Mouse (Mus musculus) lung, embryonic 15.5 days (tissue): ENCODE data around the gene Rer1. TPM values are rescaled to one million over a fixed set of nuclear protein-coding genes. Genes with fewer than 3 reads are reported as not detected.

Experiments
- ATAC-seq: fragments of 200-750 bp; cut with Nextera tagmentation; 2 replicates; pipeline ENCODE4 v1.8.0; 2017; ENCODE audit warnings: moderate number of reproducible peaks, borderline replicate concordance; ENCODE audit not compliant: low FRiP score, low TSS enrichment; ENCODE audit errors: extremely low read depth
- H3K27ac ChIP-seq: fragments of 300-500 bp; sonication (generic); 2 replicates; pipeline ENCODE4 v1.5.1; 2015; ENCODE audit warnings: moderate library complexity, mild to moderate bottlenecking, inconsistent platforms
- H3K27me3 ChIP-seq: fragments of 300-500 bp; sonication (generic); 2 replicates; pipeline ENCODE4 v1.6.1; 2015; ENCODE audit warnings: inconsistent platforms
- H3K36me3 ChIP-seq: fragments of 300-500 bp; sonication (generic); 2 replicates; pipeline ENCODE4 v1.6.1; 2015; ENCODE audit warnings: inconsistent platforms
- H3K4me1 ChIP-seq: fragments of 300-500 bp; sonication (generic); 2 replicates; pipeline ENCODE4 v1.6.1; 2015; ENCODE audit warnings: inconsistent platforms
- H3K4me2 ChIP-seq: fragments of 300-500 bp; sonication (generic); 2 replicates; pipeline ENCODE4 v1.6.1; 2015; ENCODE audit warnings: inconsistent platforms, mild to moderate bottlenecking, moderate library complexity
- H3K4me3 ChIP-seq: fragments of 300-500 bp; sonication (generic); 2 replicates; pipeline ENCODE4 v1.5.1; 2015; ENCODE audit warnings: mild to moderate bottlenecking, inconsistent platforms
- H3K9ac ChIP-seq: fragments of 300-500 bp; sonication (generic); 2 replicates; pipeline ENCODE4 v1.6.1; 2015; ENCODE audit warnings: inconsistent platforms
- H3K9me3 ChIP-seq: fragments of 300-500 bp; sonication (generic); 2 replicates; pipeline ENCODE4 v1.6.1; 2016; ENCODE audit warnings: inconsistent platforms
- WGBS: fragments of 180-500 bp; shearing (Covaris S2); methylation state at CpG from one replicate; pipeline ENCODE4 v1.1.7; 2015; 5-methylcytosine and 5-hydroxymethylcytosine counted together
- polyA plus RNA-seq: library from polyadenylated mRNA; unstranded; fragments of >200 nt; fragmentation: Nextera tagmentation; extraction: Ambion mirVana; gene quantifications from 2 replicates; pipeline ENCODE4 v1.2.1, GENCODE M21; 2015

The Rer1 gene
- polyA plus RNA-seq, 1 experiment from 2014 or later = 157 TPM

GRCm38 (mm10) chr4:155069191-155069590 lies 17.0 kb downstream of the Rer1 start:
- Histone ChIP-seq H3K4me3 (no peak overlapping the region), H3K4me2 (no peak overlapping the region), H3K4me1 (peaks cover 27% of the 10 kb centered on the region), H3K9ac (no peak overlapping the region), H3K36me3 (peaks cover 60% of the 10 kb centered on the region), H3K9me3 (no peaks in the 10 kb centered on the region), H3K27ac (no peak overlapping the region), H3K27me3 (no peaks in the 10 kb centered on the region)
- no peak for ATAC-seq
- 81% methylated on average over 6 of the region's 6 CpGs for WGBS

- Histone ChIP-seq H3K4me3 (0 out of 2 replicates have a peak overlapping the region, but pooled peaks have one; percentile 68), H3K4me2 (peak overlapping the region; percentile 75), H3K4me1 (peaks cover 29% of the 10 kb centered on the region), H3K27me3 (no peaks in the 10 kb centered on the region), H3K27ac (0 out of 2 replicates have a peak overlapping the region, but pooled peaks have one; percentile 80), H3K9ac (peak overlapping the region; percentile 76; the same call in 1 of the 2 replicates), H3K36me3 (peaks cover 52% of the 10 kb centered on the region), H3K9me3 (no peaks in the 10 kb centered on the region)
- 87% methylated on average over 20 of the region's 20 CpGs for WGBS
- no peak for ATAC-seq
Observed at GRCm38 (mm10) chr4:155068357-155068972, 17.7 kb downstream of the Rer1 start.

- under 1% methylated on average over 48 of the region's 48 CpGs for WGBS
- Histone ChIP-seq H3K36me3 (peaks cover 39% of the 10 kb centered on the region), H3K9ac (peak within 1 kb of the TSS; percentile 76), H3K27ac (peak within 1 kb of the TSS; percentile 80), H3K27me3 (no peaks in the 10 kb centered on the region), H3K4me3 (peak within 1 kb of the TSS; percentile 68), H3K4me2 (peak within 1 kb of the TSS; percentile 75), H3K4me1 (peaks cover 29% of the 10 kb centered on the region), H3K9me3 (no peaks in the 10 kb centered on the region)
- ATAC-seq = peak; percentile 89
Observed at GRCm38 (mm10) chr4:155066834-155067522, 19.2 kb downstream of the Rer1 start, which contains the start of gene Pex10. Gene Pex10, plus strand, starts transcription at chr4:155067016.

- peak overlapping the region; percentile 19 for H3K9ac ChIP-seq
- H3K4me2 ChIP-seq = peak overlapping the region; percentile 75
- H3K4me1 ChIP-seq = peaks cover 33% of the 10 kb centered on the region
- 3% methylated on average over 15 of the region's 15 CpGs for WGBS
- no peaks in the 10 kb centered on the region for H3K9me3 ChIP-seq
- peak overlapping the region; percentile 68 for H3K4me3 ChIP-seq
- no peaks in the 10 kb centered on the region for H3K27me3 ChIP-seq
- peaks cover 31% of the 10 kb centered on the region for H3K36me3 ChIP-seq
- ATAC-seq = peak; percentile 24
- H3K27ac ChIP-seq = peak overlapping the region; percentile 77
Observed at GRCm38 (mm10) chr4:155065970-155066833, 20.0 kb downstream of the Rer1 start.

GRCm38 (mm10) chr4:155064474-155064873 lies 21.7 kb downstream of the Rer1 start:
- H3K36me3 ChIP-seq = peaks cover 14% of the 10 kb centered on the region
- H3K27me3 ChIP-seq = no peaks in the 10 kb centered on the region
- WGBS = 56% methylated on average over 2 of the region's 2 CpGs
- H3K27ac ChIP-seq = peak overlapping the region; percentile 94
- no peak overlapping the region for H3K9ac ChIP-seq
- H3K4me2 ChIP-seq = no peak overlapping the region; the same call in none of the 2 replicates
- ATAC-seq = no peak
- H3K4me3 ChIP-seq = no peak overlapping the region
- no peaks in the 10 kb centered on the region for H3K9me3 ChIP-seq
- peaks cover 33% of the 10 kb centered on the region for H3K4me1 ChIP-seq

- peaks cover 33% of the 10 kb centered on the region for H3K4me1 ChIP-seq
- ATAC-seq = peak; percentile 59
- H3K9me3 ChIP-seq = no peaks in the 10 kb centered on the region
- H3K36me3 ChIP-seq = peaks cover 9% of the 10 kb centered on the region
- H3K4me3 ChIP-seq = peak overlapping the region; percentile 13; the same call in 1 of the 2 replicates
- peak overlapping the region; percentile 42 for H3K4me2 ChIP-seq
- 18% methylated on average over 3 of the region's 3 CpGs for WGBS
- H3K27me3 ChIP-seq = no peaks in the 10 kb centered on the region
- peak overlapping the region; percentile 94 for H3K27ac ChIP-seq
- peak overlapping the region; percentile 6; the same call in 1 of the 2 replicates for H3K9ac ChIP-seq
Observed at GRCm38 (mm10) chr4:155063895-155064294, 22.3 kb downstream of the Rer1 start.

GRCm38 (mm10) chr4:155058325-155058724 lies 27.9 kb downstream of the Rer1 start:
- 0 out of 2 replicates have a peak overlapping the region, but pooled peaks have one; percentile 5 for H3K27ac ChIP-seq

GRCm38 (mm10) chr4:155056724-155057123 lies 29.5 kb downstream of the Rer1 start, which contains the start of gene Plch2:
Gene Plch2, minus strand, starts transcription at chr4:155056784.
- Histone ChIP-seq H3K4me1 (peaks cover 14% of the 10 kb centered on the region; the same call in 1 of the 2 replicates), H3K9me3 (no peaks in the 10 kb centered on the region), H3K4me3 (no peak within 1 kb of the TSS), H3K36me3 (no peaks in the 10 kb centered on the region), H3K4me2 (no peak within 1 kb of the TSS), H3K27ac (peak within 1 kb of the TSS; percentile 10; the same call in 1 of the 2 replicates), H3K9ac (no peak within 1 kb of the TSS), H3K27me3 (no peaks in the 10 kb centered on the region; the same call in 1 of the 2 replicates)
- 0 out of 2 replicates have a peak, but pooled peaks have one; percentile 6 for ATAC-seq
- WGBS = 58% methylated on average over 10 of the region's 10 CpGs

More at GRCm38 (mm10) chr4:155058325-155058724, 27.9 kb downstream of the Rer1 start:
- no peaks in the 10 kb centered on the region for H3K36me3 ChIP-seq
- H3K4me2 ChIP-seq = no peak overlapping the region
- no peaks in the 10 kb centered on the region; the same call in 1 of the 2 replicates for H3K27me3 ChIP-seq
- ATAC-seq = no peak
- WGBS = 38% methylated on average over 10 of the region's 10 CpGs
- H3K9ac ChIP-seq = no peak overlapping the region
- peaks cover 16% of the 10 kb centered on the region; the same call in 1 of the 2 replicates for H3K4me1 ChIP-seq
- no peak overlapping the region for H3K4me3 ChIP-seq
- H3K9me3 ChIP-seq = no peaks in the 10 kb centered on the region

- no peak for ATAC-seq
- H3K4me1 ChIP-seq = no peaks in the 10 kb centered on the region
- no peak overlapping the region for H3K4me3 ChIP-seq
- H3K36me3 ChIP-seq = no peaks in the 10 kb centered on the region
- no peaks in the 10 kb centered on the region for H3K9me3 ChIP-seq
- 63% methylated on average over 7 of the region's 7 CpGs for WGBS
- H3K9ac ChIP-seq = no peak overlapping the region
- no peak overlapping the region for H3K27ac ChIP-seq
- H3K4me2 ChIP-seq = no peak overlapping the region
- peaks cover 10% of the 10 kb centered on the region; the same call in 1 of the 2 replicates for H3K27me3 ChIP-seq
Observed at GRCm38 (mm10) chr4:155050116-155050515, 36.1 kb downstream of the Rer1 start.

GRCm38 (mm10) chr4:155046636-155047035 lies 39.5 kb downstream of the Rer1 start:
- H3K27ac ChIP-seq = no peak overlapping the region
- no peak overlapping the region for H3K4me3 ChIP-seq
- peaks cover 45% of the 10 kb centered on the region for H3K27me3 ChIP-seq
- no peak overlapping the region for H3K4me2 ChIP-seq
- 77% methylated on average over 14 of the region's 14 CpGs for WGBS
- no peak overlapping the region for H3K9ac ChIP-seq
- no peaks in the 10 kb centered on the region for H3K9me3 ChIP-seq
- H3K4me1 ChIP-seq = peaks cover 8% of the 10 kb centered on the region; the same call in 1 of the 2 replicates
- ATAC-seq = no peak
- no peaks in the 10 kb centered on the region for H3K36me3 ChIP-seq

- H3K4me2 ChIP-seq = peak overlapping the region; percentile 58
- H3K9ac ChIP-seq = no peak overlapping the region
Observed at GRCm38 (mm10) chr4:155043289-155043625, 42.9 kb downstream of the Rer1 start.

More at GRCm38 (mm10) chr4:155043289-155043625, 42.9 kb downstream of the Rer1 start:
- Histone ChIP-seq H3K4me3 (peak overlapping the region; percentile 29), H3K27me3 (peaks cover 64% of the 10 kb centered on the region), H3K27ac (no peak overlapping the region), H3K36me3 (no peaks in the 10 kb centered on the region), H3K9me3 (no peaks in the 10 kb centered on the region), H3K4me1 (peaks cover 8% of the 10 kb centered on the region; the same call in 1 of the 2 replicates)
- WGBS = under 1% methylated on average over 24 of the region's 25 CpGs
- no peak for ATAC-seq
